Mouse (Mus musculus): ENCODE data around the gene Uhrf1bp1.

GRCm38 (mm10) chr17:27930291-27930690 is 74.0 kb downstream of the Uhrf1bp1 start:
- no peak for TF ChIP-seq CTCF (IDR thresholded peaks at IDR 0.05)
- TF ChIP-seq POLR2A (IDR thresholded peaks at IDR 0.05; ENCODE audit: insufficient read depth, low read depth, low read length) = no peak
- TF ChIP-seq EP300 (IDR thresholded peaks at IDR 0.05; ENCODE audit: insufficient read depth, low read depth, low read length) = no peak
